Mouse (Mus musculus) kidney, postnatal 0 days (tissue): ENCODE data around the gene D11Wsu47e. TPM values are rescaled to one million over a fixed set of nuclear protein-coding genes. Genes with fewer than 3 reads are reported as not detected.

ENCODE experiments used
- ATAC-seq: fragments of 200-750 bp; cut with Nextera tagmentation; replicated peaks from 2 replicates; pipeline ENCODE4 v1.8.0; 2017; ENCODE audit warnings: low read depth, moderate number of reproducible peaks, moderate TSS enrichment, moderate library complexity; ENCODE audit not compliant: low FRiP score
- DNase-seq: peaks from one replicate; pipeline ENCODE4 v3.0.0-alpha.2; 2016; ENCODE audit warnings: low spot score
- H3K27ac ChIP-seq: fragments of 300-500 bp; sonication (generic); 2 replicates; pipeline ENCODE4 v1.5.1; 2014; ENCODE audit warnings: mild to moderate bottlenecking
- H3K27me3 ChIP-seq: fragments of 300-500 bp; sonication (generic); 2 replicates; pipeline ENCODE4 v1.6.1; 2014; ENCODE audit warnings: low read length, mixed read lengths; ENCODE audit not compliant: insufficient read depth
- H3K36me3 ChIP-seq: fragments of 300-500 bp; sonication (generic); 2 replicates; pipeline ENCODE4 v1.6.1; 2014; ENCODE audit warnings: low read length, mixed read lengths; ENCODE audit not compliant: insufficient read depth
- H3K4me1 ChIP-seq: fragments of 300-500 bp; sonication (generic); replicated peaks from 2 replicates; pipeline ENCODE4 v1.6.1; 2014; ENCODE audit warnings: antibody characterized with exemption, low read length, mixed read lengths; ENCODE audit not compliant: insufficient read depth
- H3K4me2 ChIP-seq: fragments of 300-500 bp; sonication (generic); 2 replicates; pipeline ENCODE4 v1.6.1; 2014; ENCODE audit warnings: mild to moderate bottlenecking, low read length, moderate library complexity, mixed read lengths
- H3K4me3 ChIP-seq: fragments of 300-500 bp; sonication (generic); replicated peaks from 2 replicates; pipeline ENCODE4 v1.5.1; 2014; ENCODE audit warnings: low read depth, low read length
- H3K9ac ChIP-seq: fragments of 300-500 bp; sonication (generic); 2 replicates; pipeline ENCODE4 v1.6.1; 2014; ENCODE audit warnings: low read depth, low read length
- H3K9me3 ChIP-seq: fragments of 300-500 bp; sonication (generic); replicated peaks from 2 replicates; pipeline ENCODE4 v1.6.1; 2016; ENCODE audit warnings: low read length, inconsistent platforms, mixed read lengths
- CTCF ChIP-seq: IDR thresholded peaks from 2 replicates; pipeline ENCODE4 v1.5.1; 2016; ENCODE audit warnings: antibody characterized with exemption, low read depth, mild to moderate bottlenecking, moderate library complexity
- WGBS: fragments of 180-500 bp; shearing (Covaris S2); extraction: QIAGEN DNeasy Blood & Tissue Kit; methylation state at CpG from one replicate; pipeline ENCODE4 v1.1.7; 2014; 5-methylcytosine and 5-hydroxymethylcytosine counted together
- polyA plus RNA-seq: library from polyadenylated mRNA; unstranded; fragments of >200 nt; fragmentation: Nextera tagmentation; extraction: Ambion mirVana; gene quantifications from 2 replicates; pipeline ENCODE4 v1.2.1, GENCODE M21; 2015

Gene D11Wsu47e
- polyA plus RNA-seq, 1 experiment from 2014 or later: 18.8 TPM

DNA sequence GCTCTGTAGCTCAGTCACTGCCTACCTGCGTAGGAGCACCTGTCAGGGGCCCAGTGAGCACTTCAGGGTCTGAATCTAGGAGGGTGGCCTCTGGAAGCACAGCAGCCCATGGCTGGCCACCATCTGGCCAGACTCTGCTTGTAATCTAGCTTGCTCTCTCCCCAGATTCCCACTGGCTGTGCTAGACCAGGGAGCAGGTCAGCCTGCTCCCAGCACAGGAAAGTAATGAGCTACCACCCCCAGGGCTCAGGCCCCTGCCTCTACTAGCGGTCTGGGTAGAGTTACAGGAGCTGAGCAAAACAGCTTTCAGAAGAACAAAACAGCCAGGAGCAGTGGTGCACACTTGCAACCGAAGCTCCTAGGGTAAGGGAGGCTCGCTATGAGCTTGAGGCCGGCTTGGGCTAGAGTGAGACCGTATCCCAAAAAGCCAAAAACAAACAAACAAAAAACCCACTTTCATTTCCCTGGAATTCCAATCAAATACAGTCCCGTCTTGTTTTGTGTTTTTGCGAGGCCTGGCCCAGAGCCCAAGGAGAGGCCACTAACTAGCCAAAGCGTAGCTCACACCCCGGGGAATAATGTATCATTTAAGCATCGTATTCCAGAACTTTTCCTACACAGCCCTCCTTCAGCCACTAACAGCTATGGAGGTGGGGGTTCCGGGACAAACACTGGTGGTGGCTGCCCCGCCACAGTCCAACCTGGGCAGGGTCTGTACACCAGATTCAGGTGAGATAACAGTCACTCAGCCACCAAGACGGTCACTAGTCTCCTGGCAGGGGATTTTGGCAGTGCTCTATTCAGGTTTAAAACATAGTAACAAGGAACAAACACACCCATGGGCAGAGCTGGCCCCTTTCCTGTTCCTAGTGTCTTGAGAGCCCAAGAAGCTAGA, 43.0 kb downstream of the D11Wsu47e start:
- H3K9me3 ChIP-seq: no peaks in the 10 kb centered on the region
- DNase-seq (peak; percentile 76), ATAC-seq (no peak)
- WGBS: 60% methylated on average over 14 of the region's 14 CpGs
- H3K36me3 ChIP-seq: peaks cover 28% of the 10 kb centered on the region; the same call in 1 of the 2 replicates
- H3K4me3 ChIP-seq: no peak overlapping the region
- no peak overlapping the region for H3K4me2 ChIP-seq
- H3K9ac ChIP-seq: 0 out of 2 replicates have a peak overlapping the region, but pooled peaks have one; percentile 31
- H3K27me3 ChIP-seq: no peaks in the 10 kb centered on the region
- TF ChIP-seq CTCF: no peak
- H3K27ac ChIP-seq: peak overlapping the region; percentile 67
- H3K4me1 ChIP-seq: peaks cover 42% of the 10 kb centered on the region

DNA sequence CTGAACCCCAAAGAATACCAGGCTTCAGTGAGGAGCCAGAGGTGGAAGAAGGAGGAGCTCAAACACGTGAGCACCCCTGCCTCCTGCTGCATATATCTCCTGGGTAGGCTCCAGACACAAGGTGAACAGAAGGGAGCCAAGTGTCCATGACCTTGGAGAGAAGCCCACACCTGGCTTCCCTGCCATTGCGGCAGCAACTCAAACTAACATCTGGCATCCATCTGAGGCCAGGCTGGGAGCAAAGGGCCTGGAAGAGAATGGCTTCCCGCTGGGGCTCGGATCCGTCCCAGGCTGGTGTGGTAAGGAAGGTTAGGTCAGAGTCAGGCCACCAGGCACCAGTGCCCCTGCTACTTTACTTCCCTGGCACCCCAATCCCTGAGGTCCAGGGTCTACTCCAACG, 43.8 kb downstream of the D11Wsu47e start:
- TF ChIP-seq CTCF: no peak
- 42% methylated on average over 6 of the region's 6 CpGs for WGBS

GRCm38 (mm10) chr11:113729239-113729638, 45.0 kb downstream of the D11Wsu47e start:
- no peak overlapping the region; the same call in 1 of the 2 replicates for H3K4me2 ChIP-seq
- H3K9ac ChIP-seq: 0 out of 2 replicates have a peak overlapping the region, but pooled peaks have one; percentile 8
- H3K27ac ChIP-seq: peak overlapping the region; percentile 67
- WGBS: 52% methylated on average over 21 of the region's 21 CpGs
- H3K9me3 ChIP-seq: no peaks in the 10 kb centered on the region
- H3K4me3 ChIP-seq: no peak overlapping the region
- ATAC-seq (no peak), DNase-seq (no peak)
- peaks cover 55% of the 10 kb centered on the region for H3K4me1 ChIP-seq
- H3K27me3 ChIP-seq: no peaks in the 10 kb centered on the region
- TF ChIP-seq CTCF: no peak
- H3K36me3 ChIP-seq: peaks cover 28% of the 10 kb centered on the region; the same call in 1 of the 2 replicates

More for the DNA sequence above, 43.8 kb downstream of the D11Wsu47e start:
- no peak for ATAC-seq
- no peak overlapping the region for H3K4me2 ChIP-seq
- no peak overlapping the region for H3K9ac ChIP-seq
- peak overlapping the region; percentile 67 for H3K27ac ChIP-seq
- peaks cover 28% of the 10 kb centered on the region; the same call in 1 of the 2 replicates for H3K36me3 ChIP-seq
- H3K9me3 ChIP-seq: no peaks in the 10 kb centered on the region
- no peak overlapping the region for H3K4me3 ChIP-seq
- H3K27me3 ChIP-seq: no peaks in the 10 kb centered on the region
- H3K4me1 ChIP-seq: peaks cover 44% of the 10 kb centered on the region
- DNase-seq: no peak

DNA sequence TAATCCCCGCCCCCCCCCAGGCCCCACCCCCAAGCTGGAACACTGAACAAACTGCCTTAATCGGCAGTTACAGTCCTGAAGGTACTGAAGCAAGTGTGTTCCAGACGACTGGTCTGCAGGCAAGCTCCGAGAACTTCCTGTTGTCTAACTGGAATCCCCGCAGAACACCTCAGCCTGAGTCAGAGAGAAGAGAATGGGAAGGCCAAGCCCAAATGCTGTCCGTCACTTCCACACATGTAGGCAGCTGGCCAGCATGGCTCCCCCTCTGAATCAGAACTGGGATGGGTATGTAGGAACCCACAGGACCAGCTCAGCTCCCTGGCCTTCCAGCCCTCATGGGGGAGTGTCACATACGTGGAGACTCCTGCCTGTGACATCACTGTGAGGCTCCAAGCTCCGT, 45.7 kb downstream of the D11Wsu47e start:
- H3K9me3 ChIP-seq: no peaks in the 10 kb centered on the region
- 20% methylated on average over 8 of the region's 8 CpGs for WGBS
- no peak overlapping the region for H3K9ac ChIP-seq
- no peak for TF ChIP-seq CTCF
- H3K4me3 ChIP-seq: no peak overlapping the region
- peak overlapping the region; percentile 67 for H3K27ac ChIP-seq
- H3K27me3 ChIP-seq: no peaks in the 10 kb centered on the region
- ATAC-seq (no peak), DNase-seq (peak; percentile 54)
- H3K4me2 ChIP-seq: no peak overlapping the region
- H3K4me1 ChIP-seq: peaks cover 61% of the 10 kb centered on the region
- peaks cover 28% of the 10 kb centered on the region; the same call in 1 of the 2 replicates for H3K36me3 ChIP-seq

GRCm38 (mm10) chr11:113730879-113731278, 46.7 kb downstream of the D11Wsu47e start:
- Histone ChIP-seq H3K4me2 (no peak overlapping the region), H3K36me3 (peaks cover 28% of the 10 kb centered on the region; the same call in 1 of the 2 replicates), H3K4me3 (no peak overlapping the region), H3K4me1 (peaks cover 58% of the 10 kb centered on the region), H3K27ac (no peak overlapping the region), H3K27me3 (no peaks in the 10 kb centered on the region), H3K9ac (no peak overlapping the region), H3K9me3 (no peaks in the 10 kb centered on the region)
- DNase-seq (no peak), ATAC-seq (no peak)
- WGBS: 42% methylated on average over 3 of the region's 3 CpGs
- TF ChIP-seq CTCF: no peak

- Histone ChIP-seq H3K36me3 (peaks cover 22% of the 10 kb centered on the region; the same call in 1 of the 2 replicates), H3K4me3 (no peak overlapping the region), H3K9ac (no peak overlapping the region), H3K27ac (peak overlapping the region; percentile 71; the same call in 1 of the 2 replicates), H3K27me3 (no peaks in the 10 kb centered on the region), H3K4me1 (peaks cover 54% of the 10 kb centered on the region), H3K4me2 (no peak overlapping the region), H3K9me3 (no peaks in the 10 kb centered on the region)
- 79% methylated on average over 10 of the region's 10 CpGs for WGBS
- ATAC-seq (no peak), DNase-seq (no peak)
- peak; percentile 27; the same call in 1 of the 2 replicates for TF ChIP-seq CTCF
Measured at GRCm38 (mm10) chr11:113731945-113732612, 47.9 kb downstream of the D11Wsu47e start.
